ENCODE assay signal across 9 mouse cellular contexts in the genomic region with DNA sequence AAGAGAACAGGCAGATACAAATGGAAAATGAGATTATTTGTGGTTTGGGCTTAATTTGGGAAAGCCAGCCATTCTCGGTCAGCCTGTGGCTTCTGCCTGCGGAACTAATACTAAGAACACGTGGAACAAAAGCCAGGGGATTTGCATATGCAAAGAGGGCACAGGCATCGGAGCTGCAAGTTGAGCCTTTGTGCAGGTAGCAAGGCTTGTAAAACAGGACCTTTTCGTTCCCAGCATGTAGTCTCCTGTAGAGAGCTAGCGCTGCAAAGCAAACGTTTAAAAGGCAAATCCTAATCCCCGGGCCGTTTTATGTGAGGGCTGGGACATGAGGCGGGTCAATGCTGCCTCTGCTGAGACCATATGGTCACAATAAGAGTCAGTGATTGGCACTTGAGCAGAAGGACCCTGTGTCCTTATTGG. TPM values are rescaled to one million over a fixed set of nuclear protein-coding genes. Genes with fewer than 3 reads are reported as not detected.
DNase-seq lines count a peak whose midpoint lies in the region; ATAC-seq and TF ChIP-seq lines count a peak whose summit lies in the region.
"Had no signal": no experiment of that assay in that cellular context is flagged by ENCODE, and none has a peak within 500 bp of the region (broad histone marks: within the 10 kb centered on the region; RNA-seq: fewer than 3 reads in every experiment).

No protein-coding gene starts in this region.

- under 1% methylated on average over 10 of the region's 10 CpGs for WGBS in embryonic facial prominence, embryonic 11.5 days
- 0% methylated on average over 10 of the region's 10 CpGs for WGBS in hindbrain, postnatal 0 days

- peak; percentile 18 for DNase-seq in thymus, postnatal 25 days
- no peak for DNase-seq in thymus, postnatal 14 days
- DNase-seq in embryonic facial prominence, embryonic 11.5 days (ENCODE audit: low spot score) = peak; percentile 53
- DNase-seq in hindbrain, postnatal 0 days (ENCODE audit: low spot score) = peak; percentile 64
- DNase-seq in lung, postnatal 25 days (ENCODE audit: low spot score) = peak; percentile 25
- peak; percentile 60 for DNase-seq in retina, postnatal 1 day
- DNase-seq in right cerebral cortex, postnatal 25 days = no peak
- no peak for DNase-seq in urinary bladder, postnatal 25 days (ENCODE audit: low spot score)

- peak overlapping the region; percentile 85 for H3K9ac ChIP-seq in embryonic facial prominence, embryonic 11.5 days (replicated peaks; ENCODE audit: low read length)
- H3K9ac ChIP-seq in hindbrain, postnatal 0 days (replicated peaks; ENCODE audit: low read length) = peak overlapping the region; percentile 77

- H3K27me3 ChIP-seq in embryonic facial prominence, embryonic 11.5 days (ENCODE audit: control insufficient read depth, insufficient read depth, low read length) = no peaks in the 10 kb centered on the region
- H3K27me3 ChIP-seq in hindbrain, postnatal 0 days (ENCODE audit: insufficient read depth, low read length) = no peaks in the 10 kb centered on the region

- peaks cover 3% of the 10 kb centered on the region; the same call in 1 of the 2 replicates for H3K4me1 ChIP-seq in embryonic facial prominence, embryonic 11.5 days (ENCODE audit: control insufficient read depth, insufficient read depth, low read length)
- peaks cover 11% of the 10 kb centered on the region for H3K4me1 ChIP-seq in hindbrain, postnatal 0 days (ENCODE audit: insufficient read depth, low read length)

- H3K36me3 ChIP-seq in embryonic facial prominence, embryonic 11.5 days (replicated peaks; ENCODE audit: control insufficient read depth, insufficient read depth, low read depth, low read length) = no peaks in the 10 kb centered on the region
- H3K36me3 ChIP-seq in hindbrain, postnatal 0 days (ENCODE audit: insufficient read depth, low read length) = peaks cover 17% of the 10 kb centered on the region

- no peaks in the 10 kb centered on the region for H3K9me3 ChIP-seq in embryonic facial prominence, embryonic 11.5 days (replicated peaks; ENCODE audit: control insufficient read depth, low read length)
- no peaks in the 10 kb centered on the region for H3K9me3 ChIP-seq in hindbrain, postnatal 0 days (ENCODE audit: low read length)

- H3K27ac ChIP-seq in embryonic facial prominence, embryonic 11.5 days (replicated peaks; ENCODE audit: low read depth, low read length) = peak overlapping the region; percentile 82; the same call in 1 of the 2 replicates
- peak overlapping the region; percentile 83 for H3K27ac ChIP-seq in hindbrain, postnatal 0 days

- peak overlapping the region; percentile 70 for H3K4me3 ChIP-seq in embryonic facial prominence, embryonic 11.5 days (ENCODE audit: low read depth, low read length)
- H3K4me3 ChIP-seq in hindbrain, postnatal 0 days (ENCODE audit: low read length) = peak overlapping the region; percentile 69

- peak overlapping the region; percentile 71 for H3K4me2 ChIP-seq in embryonic facial prominence, embryonic 11.5 days (ENCODE audit: low read depth, low read length)
- H3K4me2 ChIP-seq in hindbrain, postnatal 0 days (ENCODE audit: low read depth, low read length) = peak overlapping the region; percentile 95

- no peak for TF ChIP-seq CTCF in hindbrain, postnatal 0 days (IDR thresholded peaks at IDR 0.05; ENCODE audit: low read depth)

- no peak for ATAC-seq in embryonic facial prominence, embryonic 11.5 days (replicated peaks; ENCODE audit: insufficient number of reproducible peaks, low FRiP score, low TSS enrichment, low read depth)
- peak; percentile 61 for ATAC-seq in hindbrain, postnatal 0 days

RNA-seq across cellular contexts. Expression of a gene that starts 0.6 kb away (rescaled TPM):
- 5.4 and 7.1 TPM in 2 replicates for polyA plus RNA-seq in embryonic facial prominence, embryonic 11.5 days (2014; fragmentation: Nextera tagmentation; extraction: Ambion mirVana)
- 8.0 and 8.3 TPM in 2 replicates for total RNA-seq in hindbrain, postnatal 0 days (2014; rRNA removed)
- polyA plus RNA-seq in hindbrain, postnatal 0 days (2015; fragmentation: Nextera tagmentation; extraction: Ambion mirVana) = 2.5 and 3.3 TPM in 2 replicates

RNA-seq across cellular contexts. Expression of a gene that starts 16.7 kb away (rescaled TPM):
- 19.3 and 19.6 TPM in 2 replicates for polyA plus RNA-seq in embryonic facial prominence, embryonic 11.5 days (2014; fragmentation: Nextera tagmentation; extraction: Ambion mirVana)
- total RNA-seq in hindbrain, postnatal 0 days (2014; rRNA removed) = 10.8 and 11.6 TPM in 2 replicates
- polyA plus RNA-seq in hindbrain, postnatal 0 days (2015; fragmentation: Nextera tagmentation; extraction: Ambion mirVana) = 4.7 and 5.3 TPM in 2 replicates

RNA-seq across cellular contexts. Expression of a gene that starts 18.4 kb away (rescaled TPM):
- 1.3 and 1.5 TPM in 2 replicates for polyA plus RNA-seq in embryonic facial prominence, embryonic 11.5 days (2014; fragmentation: Nextera tagmentation; extraction: Ambion mirVana)
- 1.4 and 2.0 TPM in 2 replicates for total RNA-seq in hindbrain, postnatal 0 days (2014; rRNA removed)
- polyA plus RNA-seq in hindbrain, postnatal 0 days (2015; fragmentation: Nextera tagmentation; extraction: Ambion mirVana) = 1.8 and 2.0 TPM in 2 replicates

RNA-seq across cellular contexts. Expression of a gene that starts 44.3 kb away (rescaled TPM):
- 0.14 and 0.67 TPM in 2 replicates for polyA plus RNA-seq in embryonic facial prominence, embryonic 11.5 days (2014; fragmentation: Nextera tagmentation; extraction: Ambion mirVana)
- 1.0 TPM in 1 of 2 replicates, not detected in the other for total RNA-seq in hindbrain, postnatal 0 days (2014; rRNA removed)
- polyA plus RNA-seq in hindbrain, postnatal 0 days (2015; fragmentation: Nextera tagmentation; extraction: Ambion mirVana) = 0.40 and 0.62 TPM in 2 replicates
- total RNA-seq: heart, postnatal 36 days had no signal

RNA-seq across cellular contexts. Expression of a gene that starts 56.9 kb away (rescaled TPM):
- not detected in 2 replicates for polyA plus RNA-seq in embryonic facial prominence, embryonic 11.5 days (2014; fragmentation: Nextera tagmentation; extraction: Ambion mirVana)
- 0.05 TPM in 1 of 2 replicates, not detected in the other for total RNA-seq in hindbrain, postnatal 0 days (2014; rRNA removed)
- not detected in 2 replicates for polyA plus RNA-seq in hindbrain, postnatal 0 days (2015; fragmentation: Nextera tagmentation; extraction: Ambion mirVana)
- total RNA-seq: heart, postnatal 36 days had no signal

Comparison
In these comparisons a context has a peak if more than half of its experiments do, and no peak if none do; other contexts are left out.
1. DNase-seq: peak in thymus, postnatal 25 days (single experiment), embryonic facial prominence, embryonic 11.5 days (single experiment), hindbrain, postnatal 0 days (single experiment), lung, postnatal 25 days (single experiment) and retina, postnatal 1 day (single experiment); none in thymus, postnatal 14 days (single experiment), right cerebral cortex, postnatal 25 days (single experiment) and urinary bladder, postnatal 25 days (single experiment).